Mouse (Mus musculus): Measurements from ENCODE around the gene Asxl1. TPM values are rescaled to one million over a fixed set of nuclear protein-coding genes. Genes with fewer than 3 reads are reported as not detected.
A peak's percentile ranks its signal among the peaks of the same experiment; 100 is the strongest.

Asxl1 gene
- polyA plus RNA-seq, 1 experiment from 2014 or later = 17.0 TPM

GRCm38 (mm10) chr2:153309106-153309505, 36.5 kb upstream of the Asxl1 start:
- no peak for ATAC-seq (ENCODE audit: insufficient number of reproducible peaks, insufficient read depth, low FRiP score, low read depth)
- Histone ChIP-seq H3K4me2 (ENCODE audit: low read length) (no peak overlapping the region), H3K27ac (replicated peaks in 1 of 2; ENCODE audit: control insufficient read depth in 1 of 2, insufficient read depth in 1 of 2, low read depth in 2 of 2, low read length in 2 of 2) (no peak overlapping the region), H3K4me1 (ENCODE audit: control insufficient read depth in 2 of 2, insufficient read depth in 2 of 2, low read length in 2 of 2) (peaks cover 4 to 10% of the 10 kb centered on the region in 2 experiments), H3K9me3 (ENCODE audit: control insufficient read depth, low read length) (no peaks in the 10 kb centered on the region), H3K9ac (ENCODE audit: low read length) (no peak overlapping the region), H3K27me3 (ENCODE audit: control insufficient read depth, insufficient read depth, low read length) (no peaks in the 10 kb centered on the region), H3K4me3 (ENCODE audit: control insufficient read depth in 1 of 2, insufficient read depth in 1 of 2, low read depth in 1 of 2, low read length in 2 of 2) (no peak overlapping the region), H3K36me3 (ENCODE audit: control insufficient read depth, insufficient read depth, low read length) (no peaks in the 10 kb centered on the region)
- 76% methylated on average over 8 of the region's 8 CpGs for WGBS

GRCm38 (mm10) chr2:153310228-153310627, 35.4 kb upstream of the Asxl1 start:
- Histone ChIP-seq H3K36me3 (ENCODE audit: control insufficient read depth, insufficient read depth, low read length) (no peaks in the 10 kb centered on the region), H3K27me3 (ENCODE audit: control insufficient read depth, insufficient read depth, low read length) (no peaks in the 10 kb centered on the region), H3K4me3 (ENCODE audit: control insufficient read depth in 1 of 2, insufficient read depth in 1 of 2, low read depth in 1 of 2, low read length in 2 of 2) (no peak overlapping the region), H3K9me3 (ENCODE audit: control insufficient read depth, low read length) (no peaks in the 10 kb centered on the region), H3K4me1 (ENCODE audit: control insufficient read depth in 2 of 2, insufficient read depth in 2 of 2, low read length in 2 of 2) (peaks cover 2 to 6% of the 10 kb centered on the region in 2 experiments), H3K9ac (ENCODE audit: low read length) (no peak overlapping the region), H3K27ac (replicated peaks in 1 of 2; ENCODE audit: control insufficient read depth in 1 of 2, insufficient read depth in 1 of 2, low read depth in 2 of 2, low read length in 2 of 2) (no peak overlapping the region), H3K4me2 (ENCODE audit: low read length) (no peak overlapping the region)
- no peak for ATAC-seq (ENCODE audit: insufficient number of reproducible peaks, insufficient read depth, low FRiP score, low read depth)
- 68% methylated on average over 6 of the region's 6 CpGs for WGBS

GRCm38 (mm10) chr2:153312884-153313283, 32.7 kb upstream of the Asxl1 start:
- Histone ChIP-seq H3K36me3 (ENCODE audit: control insufficient read depth, insufficient read depth, low read length) (peaks cover 10% of the 10 kb centered on the region), H3K27me3 (ENCODE audit: control insufficient read depth, insufficient read depth, low read length) (no peaks in the 10 kb centered on the region), H3K4me2 (ENCODE audit: low read length) (no peak overlapping the region), H3K27ac (replicated peaks in 1 of 2; ENCODE audit: control insufficient read depth in 1 of 2, insufficient read depth in 1 of 2, low read depth in 2 of 2, low read length in 2 of 2) (no peak overlapping the region), H3K9me3 (ENCODE audit: control insufficient read depth, low read length) (no peaks in the 10 kb centered on the region), H3K9ac (ENCODE audit: low read length) (no peak overlapping the region), H3K4me3 (ENCODE audit: control insufficient read depth in 1 of 2, insufficient read depth in 1 of 2, low read depth in 1 of 2, low read length in 2 of 2) (no peak overlapping the region), H3K4me1 (ENCODE audit: control insufficient read depth in 2 of 2, insufficient read depth in 2 of 2, low read length in 2 of 2) (0 out of 4 replicates have a peak, but pooled peaks cover 0 to 3% of the 10 kb centered on the region in 2 experiments)
- 85% methylated on average over 9 of the region's 9 CpGs for WGBS
- ATAC-seq (ENCODE audit: insufficient number of reproducible peaks, insufficient read depth, low FRiP score, low read depth) = no peak

GRCm38 (mm10) chr2:153318408-153318807, 27.2 kb upstream of the Asxl1 start:
- Histone ChIP-seq H3K36me3 (ENCODE audit: control insufficient read depth, insufficient read depth, low read length) (peaks cover 47% of the 10 kb centered on the region), H3K27me3 (ENCODE audit: control insufficient read depth, insufficient read depth, low read length) (no peaks in the 10 kb centered on the region), H3K4me3 (ENCODE audit: control insufficient read depth in 1 of 2, insufficient read depth in 1 of 2, low read depth in 1 of 2, low read length in 2 of 2) (no peak overlapping the region), H3K4me2 (ENCODE audit: low read length) (no peak overlapping the region), H3K9ac (ENCODE audit: low read length) (no peak overlapping the region), H3K27ac (replicated peaks in 1 of 2; ENCODE audit: control insufficient read depth in 1 of 2, insufficient read depth in 1 of 2, low read depth in 2 of 2, low read length in 2 of 2) (no peak overlapping the region), H3K9me3 (ENCODE audit: control insufficient read depth, low read length) (no peaks in the 10 kb centered on the region), H3K4me1 (ENCODE audit: control insufficient read depth in 2 of 2, insufficient read depth in 2 of 2, low read length in 2 of 2) (no peaks in the 10 kb centered on the region)
- no peak for ATAC-seq (ENCODE audit: insufficient number of reproducible peaks, insufficient read depth, low FRiP score, low read depth)
- WGBS = 83% methylated on average over 4 of the region's 4 CpGs

GRCm38 (mm10) chr2:153319036-153319643, 26.5 kb upstream of the Asxl1 start:
- ATAC-seq (ENCODE audit: insufficient number of reproducible peaks, insufficient read depth, low FRiP score, low read depth) = no peak
- Histone ChIP-seq H3K27ac (replicated peaks in 1 of 2; ENCODE audit: control insufficient read depth in 1 of 2, insufficient read depth in 1 of 2, low read depth in 2 of 2, low read length in 2 of 2) (peak overlapping the region; percentile 41 to 51; a peak in 3 of 4 replicates), H3K9me3 (ENCODE audit: control insufficient read depth, low read length) (no peaks in the 10 kb centered on the region), H3K4me1 (ENCODE audit: control insufficient read depth in 2 of 2, insufficient read depth in 2 of 2, low read length in 2 of 2) (no peaks in the 10 kb centered on the region), H3K27me3 (ENCODE audit: control insufficient read depth, insufficient read depth, low read length) (no peaks in the 10 kb centered on the region), H3K36me3 (ENCODE audit: control insufficient read depth, insufficient read depth, low read length) (peaks cover 54% of the 10 kb centered on the region), H3K4me3 (ENCODE audit: control insufficient read depth in 1 of 2, insufficient read depth in 1 of 2, low read depth in 1 of 2, low read length in 2 of 2) (no peak overlapping the region), H3K9ac (ENCODE audit: low read length) (no peak overlapping the region), H3K4me2 (ENCODE audit: low read length) (no peak overlapping the region)
- WGBS = 68% methylated on average over 8 of the region's 8 CpGs

GRCm38 (mm10) chr2:153325706-153326376, 19.8 kb upstream of the Asxl1 start:
- ATAC-seq (ENCODE audit: insufficient number of reproducible peaks, insufficient read depth, low FRiP score, low read depth) = no peak
- Histone ChIP-seq H3K36me3 (ENCODE audit: control insufficient read depth, insufficient read depth, low read length) (peaks cover 83% of the 10 kb centered on the region), H3K27me3 (ENCODE audit: control insufficient read depth, insufficient read depth, low read length) (no peaks in the 10 kb centered on the region), H3K4me3 (ENCODE audit: control insufficient read depth in 1 of 2, insufficient read depth in 1 of 2, low read depth in 1 of 2, low read length in 2 of 2) (no peak overlapping the region), H3K4me2 (ENCODE audit: low read length) (no peak overlapping the region), H3K9me3 (ENCODE audit: control insufficient read depth, low read length) (no peaks in the 10 kb centered on the region), H3K4me1 (ENCODE audit: control insufficient read depth in 2 of 2, insufficient read depth in 2 of 2, low read length in 2 of 2) (no peaks in the 10 kb centered on the region), H3K27ac (replicated peaks in 1 of 2; ENCODE audit: control insufficient read depth in 1 of 2, insufficient read depth in 1 of 2, low read depth in 2 of 2, low read length in 2 of 2) (no peak overlapping the region), H3K9ac (ENCODE audit: low read length) (no peak overlapping the region)
- whole genome bisulfite sequencing = 68% methylated on average over 9 of the region's 9 CpGs

GRCm38 (mm10) chr2:153332271-153332670, 13.4 kb upstream of the Asxl1 start:
- Histone ChIP-seq H3K4me1 (ENCODE audit: control insufficient read depth in 2 of 2, insufficient read depth in 2 of 2, low read length in 2 of 2) (peaks cover 0 to 4% of the 10 kb centered on the region in 2 experiments; a peak in 3 of 4 replicates), H3K27ac (replicated peaks in 1 of 2; ENCODE audit: control insufficient read depth in 1 of 2, insufficient read depth in 1 of 2, low read depth in 2 of 2, low read length in 2 of 2) (no peak overlapping the region), H3K36me3 (ENCODE audit: control insufficient read depth, insufficient read depth, low read length) (peaks cover 52% of the 10 kb centered on the region), H3K4me2 (ENCODE audit: low read length) (no peak overlapping the region), H3K9me3 (ENCODE audit: control insufficient read depth, low read length) (no peaks in the 10 kb centered on the region), H3K27me3 (ENCODE audit: control insufficient read depth, insufficient read depth, low read length) (no peaks in the 10 kb centered on the region), H3K9ac (ENCODE audit: low read length) (no peak overlapping the region), H3K4me3 (ENCODE audit: control insufficient read depth in 1 of 2, insufficient read depth in 1 of 2, low read depth in 1 of 2, low read length in 2 of 2) (no peak overlapping the region)
- 89% methylated on average over 5 of the region's 5 CpGs for WGBS
- no peak for ATAC-seq (ENCODE audit: insufficient number of reproducible peaks, insufficient read depth, low FRiP score, low read depth)
